Mouse (Mus musculus) brain, embryonic 14.5 days (tissue): ENCODE measurements at regions not wholly inside any gene's neighbourhood (a gene's known extent, or its start where the extent isn't known, plus 50 kb on each side); places are given as distances from the start of the nearest gene placed in this dataset.

Experiments
- CTCF ChIP-seq: fragments of 200-500 bp; IDR thresholded peaks from 2 replicates; pipeline ENCODE4 v1.5.1; 2012; ENCODE audit warnings: inconsistent platforms, mild to moderate bottlenecking, moderate library complexity, borderline replicate concordance; ENCODE audit not compliant: insufficient read depth, insufficient read length; ENCODE audit errors: extremely low read depth
- POLR2A ChIP-seq: fragments of 200-500 bp; IDR thresholded peaks from 2 replicates; pipeline ENCODE4 v1.6.1; 2012; ENCODE audit warnings: mild to moderate bottlenecking, inconsistent platforms, borderline replicate concordance; ENCODE audit not compliant: poor library complexity, insufficient read depth, insufficient read length, severe bottlenecking; ENCODE audit errors: extremely low read depth

- no peak for TF ChIP-seq CTCF
- TF ChIP-seq POLR2A = no peak
Observed at GRCm38 (mm10) chr13:47549626-47550025, 427.2 kb downstream of the Rnf144b start.
